9 mouse cellular contexts compared by ENCODE assay signal in the genomic region with DNA sequence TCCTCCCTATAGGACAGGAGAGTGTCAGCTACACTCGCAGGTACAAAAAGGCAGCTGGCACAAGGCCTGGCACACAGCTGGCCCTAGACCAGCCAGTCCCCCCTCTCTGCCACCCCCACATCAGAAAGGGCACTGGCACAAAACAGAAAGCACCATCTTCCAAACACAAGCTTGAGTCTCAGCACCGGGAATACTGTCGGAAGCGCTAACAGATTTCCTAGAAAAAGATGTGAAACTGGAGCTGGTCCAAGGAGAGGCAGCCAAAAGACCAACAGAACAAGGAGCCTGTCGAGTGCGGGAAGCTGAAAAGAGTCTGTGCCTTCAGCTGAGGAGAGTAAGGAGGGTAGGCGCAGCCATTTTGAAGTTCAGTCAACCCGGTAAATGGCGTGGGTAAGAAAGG. TPM values are rescaled to one million over a fixed set of nuclear protein-coding genes. Genes with fewer than 3 reads are reported as not detected.
A peak's percentile ranks its signal among the peaks of the same experiment; 100 is the strongest.
DNase-seq lines count a peak whose midpoint lies in the region; ATAC-seq and TF ChIP-seq lines count a peak whose summit lies in the region.
"Had no signal": no experiment of that assay in that cellular context is flagged by ENCODE, and none has a peak within 500 bp of the region (broad histone marks: within the 10 kb centered on the region; RNA-seq: fewer than 3 reads in every experiment).

No protein-coding gene starts in this region.

- no peak for TF ChIP-seq POLR2A in cerebellum, adult 2 months (IDR thresholded peaks at IDR 0.05; ENCODE audit: borderline replicate concordance, insufficient read depth, low read length)

- no peak for ATAC-seq in hindbrain, embryonic 15.5 days (ENCODE audit: low FRiP score, low read depth)
- ATAC-seq in hindbrain, embryonic 12.5 days (ENCODE audit: low FRiP score), result no peak
- ATAC-seq in monocyte, adult 5-6 weeks (replicated peaks; ENCODE audit: insufficient number of reproducible peaks, low FRiP score, low TSS enrichment, poor library complexity, severe bottlenecking), result no peak
- ATAC-seq: midbrain, embryonic 13.5 days had no signal

- peak overlapping the region; percentile 63; the same call in 1 of the 2 replicates for H3K27ac ChIP-seq in hindbrain, embryonic 15.5 days (replicated peaks)
- H3K27ac ChIP-seq in hindbrain, embryonic 12.5 days, result no peak overlapping the region
- H3K27ac ChIP-seq in cerebellum, adult 2 months (ENCODE audit: insufficient read depth, low read length), result 0 out of 2 replicates have a peak overlapping the region, but pooled peaks have one; percentile 12
- H3K27ac ChIP-seq: midbrain, embryonic 13.5 days had no signal

- 67% methylated on average over 9 of the region's 9 CpGs for WGBS in hindbrain, embryonic 15.5 days
- 87% methylated on average over 9 of the region's 9 CpGs for WGBS in hindbrain, embryonic 12.5 days
- 19% methylated on average over 9 of the region's 9 CpGs for whole genome bisulfite sequencing in cerebellum, adult 2 months

- H3K9me3 ChIP-seq in hindbrain, embryonic 15.5 days, result no peaks in the 10 kb centered on the region
- no peaks in the 10 kb centered on the region for H3K9me3 ChIP-seq in hindbrain, embryonic 12.5 days (replicated peaks)
- H3K9me3 ChIP-seq: midbrain, embryonic 13.5 days had no signal

- intact Hi-C loops in left cerebral cortex, postnatal 4 days (cut with DNase I), result no loop called here

- H3K36me3 ChIP-seq in hindbrain, embryonic 15.5 days, result 0 out of 2 replicates have a peak, but pooled peaks cover 5% of the 10 kb centered on the region
- H3K36me3 ChIP-seq in hindbrain, embryonic 12.5 days, result peaks cover 26% of the 10 kb centered on the region

- H3K4me3 ChIP-seq in hindbrain, embryonic 15.5 days, result no peak overlapping the region
- H3K4me3 ChIP-seq in hindbrain, embryonic 12.5 days, result no peak overlapping the region
- no peak overlapping the region for H3K4me3 ChIP-seq in cerebellum, adult 2 months (replicated peaks; ENCODE audit: insufficient read depth, low read depth, low read length)
- H3K4me3 ChIP-seq: midbrain, embryonic 13.5 days had no signal

- no peak for TF ChIP-seq CTCF in cerebellum, adult 2 months (IDR thresholded peaks at IDR 0.05; ENCODE audit: borderline replicate concordance, insufficient read depth, low read depth, low read length)

- no peak overlapping the region for H3K9ac ChIP-seq in hindbrain, embryonic 15.5 days
- H3K9ac ChIP-seq in hindbrain, embryonic 12.5 days, result no peak overlapping the region
- H3K9ac ChIP-seq: midbrain, embryonic 13.5 days had no signal

- H3K4me2 ChIP-seq in hindbrain, embryonic 15.5 days, result no peak overlapping the region
- no peak overlapping the region for H3K4me2 ChIP-seq in hindbrain, embryonic 12.5 days (replicated peaks)
- H3K4me2 ChIP-seq: midbrain, embryonic 13.5 days had no signal

- DNase-seq in cerebellum, adult 2 months, result peak; percentile 54 to 75
- DNase-seq in frontal cortex, adult 2 months (ENCODE audit: extremely low spot score in 1 of 2, low spot score in 1 of 2), result peak; percentile 55 to 75
- DNase-seq in left cerebral cortex, postnatal 4 days, result peak; percentile 34
- DNase-seq in retina, embryonic 14.5 days (ENCODE audit: low spot score), result no peak
- no peak for DNase-seq in spleen, postnatal 10 days (ENCODE audit: low spot score in 2 of 2)

- no peaks in the 10 kb centered on the region for H3K27me3 ChIP-seq in hindbrain, embryonic 15.5 days
- no peaks in the 10 kb centered on the region for H3K27me3 ChIP-seq in hindbrain, embryonic 12.5 days
- H3K27me3 ChIP-seq in cerebellum, adult 2 months (ENCODE audit: control insufficient read depth, insufficient read depth, low read length), result no peaks in the 10 kb centered on the region
- H3K27me3 ChIP-seq: midbrain, embryonic 13.5 days had no signal

- no peaks in the 10 kb centered on the region; the same call in 1 of the 2 replicates for H3K4me1 ChIP-seq in hindbrain, embryonic 15.5 days (replicated peaks)
- H3K4me1 ChIP-seq in hindbrain, embryonic 12.5 days, result no peaks in the 10 kb centered on the region
- peaks cover 21% of the 10 kb centered on the region for H3K4me1 ChIP-seq in cerebellum, adult 2 months (ENCODE audit: control insufficient read depth, insufficient read depth, low read length)
- H3K4me1 ChIP-seq: midbrain, embryonic 13.5 days had no signal

RNA-seq across cellular contexts. Expression of gene Cep164, which starts 13.4 kb away (rescaled TPM):
- polyA plus RNA-seq in hindbrain, embryonic 15.5 days (2015; fragmentation: Nextera tagmentation; extraction: Ambion mirVana), result 14.8 and 14.9 TPM in 2 replicates
- 17.7 and 18.8 TPM in 2 replicates for polyA plus RNA-seq in hindbrain, embryonic 12.5 days (2016; fragmentation: Nextera tagmentation; extraction: Ambion mirVana)
- polyA plus RNA-seq in cerebellum, adult 2 months (2012; rRNA removed), result 30.5 and 32.5 TPM in 2 replicates
- polyA plus RNA-seq in frontal cortex, adult 2 months (2012; rRNA removed), result 26.1 and 26.5 TPM in 2 replicates
- total RNA-seq in left cerebral cortex, postnatal 4 days (2021), result 10 to 100 TPM; 21.6 to 24.0 TPM
- total RNA-seq in monocyte, adult 5-6 weeks (2017), result 10.6 to 16.4 TPM (median 13.0 TPM) in 3 replicates

RNA-seq across cellular contexts. Expression of gene Bace1, which starts 23.3 kb away (rescaled TPM):
- 52.2 and 53.1 TPM in 2 replicates for polyA plus RNA-seq in hindbrain, embryonic 15.5 days (2015; fragmentation: Nextera tagmentation; extraction: Ambion mirVana)
- polyA plus RNA-seq in hindbrain, embryonic 12.5 days (2016; fragmentation: Nextera tagmentation; extraction: Ambion mirVana), result 40.2 and 41.5 TPM in 2 replicates
- polyA plus RNA-seq in cerebellum, adult 2 months (2012; rRNA removed), result 68.2 and 76.7 TPM in 2 replicates
- 52.5 and 53.3 TPM in 2 replicates for polyA plus RNA-seq in frontal cortex, adult 2 months (2012; rRNA removed)
- total RNA-seq in left cerebral cortex, postnatal 4 days (2021), result 10 to 100 TPM; 76.6 to 79.3 TPM
- 0.29 to 1.1 TPM (median 0.43 TPM) in 3 replicates for total RNA-seq in monocyte, adult 5-6 weeks (2017)

Comparison
In these comparisons a context has a peak if more than half of its experiments do, and no peak if none do; other contexts are left out.
1. DNase-seq: peak in cerebellum, adult 2 months (2 of 2), frontal cortex, adult 2 months (2 of 2) and left cerebral cortex, postnatal 4 days (single experiment); none in retina, embryonic 14.5 days (single experiment) and spleen, postnatal 10 days (0 of 2).